Mouse (Mus musculus) cerebellum, adult 2 months (tissue): Measurements from ENCODE around the gene Gnao1. TPM values are rescaled to one million over a fixed set of nuclear protein-coding genes. Genes with fewer than 3 reads are reported as not detected.

Experiments
- DNase-seq, 2 experiments: peaks; one replicate each; pipeline ENCODE4 v3.0.0; 2021
- H3K27ac ChIP-seq: fragments of 200-500 bp; 2 replicates; pipeline ENCODE4 v1.5.1; 2012; ENCODE audit warnings: low read length, control low read depth, inconsistent platforms; ENCODE audit not compliant: insufficient read depth
- H3K27me3 ChIP-seq: fragments of 200-500 bp; 2 replicates; pipeline ENCODE4 v1.6.1; 2012; ENCODE audit warnings: inconsistent platforms, mild to moderate bottlenecking, low read length, moderate library complexity; ENCODE audit not compliant: control insufficient read depth, insufficient read depth
- H3K4me1 ChIP-seq: fragments of 200-500 bp; 2 replicates; pipeline ENCODE4 v1.6.1; 2011; ENCODE audit warnings: low read length; ENCODE audit not compliant: control insufficient read depth, insufficient read depth
- H3K4me3 ChIP-seq: fragments of 200-500 bp; replicated peaks from 2 replicates; pipeline ENCODE3; 2011; ENCODE audit warnings: mild to moderate bottlenecking, low read depth, low read length, control low read depth; ENCODE audit not compliant: insufficient read depth
- CTCF ChIP-seq: fragments of 200-500 bp; IDR thresholded peaks from 2 replicates; pipeline ENCODE4 v1.5.1; 2011; ENCODE audit warnings: low read depth, mild to moderate bottlenecking, control low read depth, low read length, moderate library complexity, borderline replicate concordance; ENCODE audit not compliant: insufficient read depth
- POLR2A ChIP-seq: fragments of 200-500 bp; IDR thresholded peaks from 2 replicates; pipeline ENCODE4 v1.6.1; 2011; ENCODE audit warnings: low read length, control low read depth, borderline replicate concordance; ENCODE audit not compliant: insufficient read depth
- WGBS: fragments of 180-500 bp; shearing (Covaris S2); methylation state at CpG from one replicate; pipeline ENCODE4 v1.1.7; 2018; 5-methylcytosine and 5-hydroxymethylcytosine counted together
- polyA plus RNA-seq: library from polyadenylated mRNA; depleted of rRNA; stranded (reverse); fragments of >200 nt; gene quantifications from 2 replicates; pipeline ENCODE4 v1.2.3, GENCODE M21; 2012

The Gnao1 gene
- polyA plus RNA-seq, 1 experiment, result 345 TPM

DNA sequence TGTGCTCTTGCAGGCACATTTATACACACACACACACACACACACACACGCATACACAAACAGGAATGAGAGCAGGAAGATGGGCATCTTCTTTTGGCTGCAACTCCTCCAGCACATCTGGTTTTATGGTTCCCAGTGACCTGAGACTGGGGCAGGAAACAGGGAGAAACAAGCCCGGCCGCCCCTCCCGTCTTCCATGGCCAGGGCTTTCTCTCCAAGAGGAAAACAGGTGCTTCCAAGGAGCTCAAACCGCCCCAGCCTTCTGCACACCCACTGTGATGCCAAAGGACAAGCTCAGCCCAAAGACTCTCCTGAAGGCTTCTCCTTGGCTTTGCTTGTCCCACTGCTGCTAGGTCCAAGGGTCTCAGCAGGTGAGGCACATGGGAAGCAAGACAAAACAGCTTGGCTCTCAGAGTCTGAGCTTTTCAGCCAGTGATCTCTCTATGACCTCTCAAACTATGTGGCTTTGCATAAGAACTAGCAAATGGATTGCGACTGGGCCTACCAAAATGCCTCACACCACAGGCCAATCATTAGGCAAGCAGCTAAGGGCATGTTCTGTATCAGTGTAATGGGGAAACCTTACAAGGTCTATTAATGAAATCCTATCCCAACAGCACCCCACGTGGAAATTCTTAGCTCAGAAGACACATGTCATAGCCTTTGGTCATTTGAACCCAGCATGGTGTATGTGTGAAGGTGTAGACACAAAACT lies 160.0 kb downstream of the Gnao1 start:
- TF ChIP-seq CTCF (no peak), POLR2A (no peak)
- Histone ChIP-seq H3K27ac (no peak overlapping the region), H3K4me3 (no peak overlapping the region), H3K27me3 (no peaks in the 10 kb centered on the region), H3K4me1 (peaks cover 27% of the 10 kb centered on the region)
- WGBS, result 56% methylated on average over 7 of the region's 7 CpGs
- peak in 1 of 2 experiments; percentile 13 for DNase-seq

- TF ChIP-seq CTCF (no peak), POLR2A (no peak)
- DNase-seq, result no peak
- H3K4me1 ChIP-seq, result peaks cover 20% of the 10 kb centered on the region
- H3K27ac ChIP-seq, result no peak overlapping the region
- no peaks in the 10 kb centered on the region for H3K27me3 ChIP-seq
- WGBS, result 92% methylated on average over 10 of the region's 10 CpGs
- no peak overlapping the region for H3K4me3 ChIP-seq
Measured at GRCm38 (mm10) chr8:93971451-93971850, 161.7 kb downstream of the Gnao1 start.

GRCm38 (mm10) chr8:93972211-93972610 lies 162.4 kb downstream of the Gnao1 start:
- H3K4me1 ChIP-seq, result peaks cover 20% of the 10 kb centered on the region
- H3K4me3 ChIP-seq, result no peak overlapping the region
- TF ChIP-seq CTCF (no peak), POLR2A (no peak)
- WGBS, result 91% methylated on average over 5 of the region's 5 CpGs
- no peaks in the 10 kb centered on the region for H3K27me3 ChIP-seq
- H3K27ac ChIP-seq, result no peak overlapping the region
- no peak for DNase-seq

DNA sequence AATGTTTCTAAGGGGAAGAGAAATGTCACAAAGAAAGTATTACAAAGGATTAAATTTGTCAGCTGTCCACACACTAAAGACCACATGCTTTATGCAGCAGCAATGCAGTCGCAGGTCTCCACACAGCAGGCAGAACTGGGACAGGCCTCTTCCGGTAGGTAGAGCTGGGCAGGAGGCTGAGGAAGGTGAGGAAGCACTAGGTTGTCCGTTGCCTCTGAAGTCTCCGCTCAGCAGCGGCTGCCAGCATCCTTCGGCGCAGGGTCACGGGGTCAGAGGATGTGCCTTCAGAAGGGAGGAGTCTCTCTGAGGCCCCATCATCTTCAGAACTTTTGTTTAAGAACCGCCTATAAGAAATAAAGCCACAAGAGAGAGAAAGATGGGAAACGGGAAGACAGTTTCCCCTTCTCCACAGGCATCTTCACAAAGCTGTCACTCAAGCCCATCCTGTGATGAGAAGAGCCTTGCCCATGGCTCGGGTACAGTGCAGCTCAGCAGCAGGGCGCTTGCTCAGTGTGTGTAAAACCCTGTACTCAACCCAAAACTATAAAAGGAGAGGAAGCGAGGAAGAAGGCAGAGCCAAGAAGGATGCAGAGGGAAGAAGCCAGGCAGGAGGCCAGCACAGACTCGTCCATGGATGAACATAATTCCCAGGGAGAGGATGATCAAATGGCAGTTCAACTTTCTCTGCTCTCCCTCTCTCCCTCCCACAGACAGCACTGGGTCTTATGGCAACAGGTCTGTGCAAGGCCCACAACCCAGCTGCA lies 163.4 kb downstream of the Gnao1 start:
- DNase-seq, result peak; percentile 36 to 48
- 33% methylated on average over 14 of the region's 14 CpGs for WGBS
- no peak for TF ChIP-seq CTCF
- no peak for TF ChIP-seq POLR2A
- Histone ChIP-seq H3K4me3 (no peak overlapping the region), H3K4me1 (peaks cover 20% of the 10 kb centered on the region), H3K27me3 (no peaks in the 10 kb centered on the region), H3K27ac (no peak overlapping the region)

GRCm38 (mm10) chr8:93973831-93974375 lies 164.1 kb downstream of the Gnao1 start:
- TF ChIP-seq CTCF, result no peak
- no peak for TF ChIP-seq POLR2A
- no peak overlapping the region for H3K27ac ChIP-seq
- no peak overlapping the region for H3K4me3 ChIP-seq
- 34% methylated on average over 13 of the region's 13 CpGs for WGBS
- DNase-seq, result peak; percentile 47 to 48
- H3K27me3 ChIP-seq, result no peaks in the 10 kb centered on the region
- peaks cover 20% of the 10 kb centered on the region for H3K4me1 ChIP-seq

- H3K27me3 ChIP-seq, result no peaks in the 10 kb centered on the region
- H3K4me1 ChIP-seq, result peaks cover 20% of the 10 kb centered on the region
- H3K4me3 ChIP-seq, result no peak overlapping the region
- TF ChIP-seq POLR2A (no peak), CTCF (no peak)
- 87% methylated on average over 11 of the region's 11 CpGs for WGBS
- no peak overlapping the region for H3K27ac ChIP-seq
- peak in 1 of 2 experiments; percentile 10 for DNase-seq
Measured at GRCm38 (mm10) chr8:93974602-93975186, 164.9 kb downstream of the Gnao1 start.

DNA sequence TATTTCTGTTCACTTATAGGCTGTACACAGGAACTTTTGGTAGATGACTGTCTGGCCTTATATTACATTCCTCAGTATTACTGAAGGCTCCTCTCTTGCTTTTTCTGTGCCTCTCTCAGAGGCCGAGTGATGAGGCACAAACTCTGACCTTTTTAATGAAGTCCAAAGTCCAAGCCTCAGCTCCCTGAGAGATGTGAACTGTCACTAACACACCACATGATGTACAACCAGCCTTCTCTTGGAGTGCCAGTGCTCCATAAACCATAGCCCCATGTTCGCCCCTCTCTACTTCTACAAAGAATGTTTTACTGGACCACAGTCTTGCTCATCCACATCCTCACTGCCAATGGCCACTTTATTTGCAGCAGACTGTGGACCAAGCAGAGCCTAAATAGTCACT lies 165.6 kb downstream of the Gnao1 start:
- no peak overlapping the region for H3K4me3 ChIP-seq
- no peaks in the 10 kb centered on the region for H3K27me3 ChIP-seq
- TF ChIP-seq CTCF, result no peak
- no peak for TF ChIP-seq POLR2A
- WGBS, result 94% methylated on average over 2 of the region's 2 CpGs
- peak in 1 of 2 experiments; percentile 5 for DNase-seq
- H3K27ac ChIP-seq, result no peak overlapping the region
- H3K4me1 ChIP-seq, result peaks cover 20% of the 10 kb centered on the region
